Mouse (Mus musculus): ENCODE results near the gene Cdt1.

- no peak for TF ChIP-seq GATA1 (IDR thresholded peaks at IDR 0.05; ENCODE audit: low read length)
- TF ChIP-seq TAL1 (IDR thresholded peaks at IDR 0.05; ENCODE audit: low read length) = no peak
Observed at GRCm38 (mm10) chr8:122550995-122551264, 16.9 kb upstream of the Cdt1 start.

Data from erythroblast, embryonic 14.5 days (primary cell).